Mouse (Mus musculus) fat pad, adult 2 months (tissue): Measurements from ENCODE around the gene Eng.

Source experiments
- DNase-seq: peaks from one replicate; pipeline ENCODE4 v3.0.0-alpha.2; 2011; ENCODE audit warnings: low read depth, low spot score; ENCODE audit errors: extremely low read depth

Gene Eng

GRCm38 (mm10) chr2:32646379-32647056 is at the start of gene Eng:
Gene Eng, plus strand, starts transcription at chr2:32646595.
- DNase-seq: no peak

- no peak for DNase-seq
These were observed 49.7 kb upstream of the Eng start for GRCm38 (mm10) chr2:32596725-32597124.

- DNase-seq: no peak
These were observed 49.1 kb upstream of the Eng start for GRCm38 (mm10) chr2:32597248-32597647.

GRCm38 (mm10) chr2:32597699-32598098 is 48.7 kb upstream of the Eng start:
- DNase-seq: no peak

GRCm38 (mm10) chr2:32598506-32598905 is 47.9 kb upstream of the Eng start:
- no peak for DNase-seq

GRCm38 (mm10) chr2:32599409-32599808 is 47.0 kb upstream of the Eng start, which contains the start of gene St6galnac6:
Gene St6galnac6, plus strand, starts transcription at chr2:32599709.
- DNase-seq: no peak

- DNase-seq: no peak
These were observed 44.9 kb upstream of the Eng start for GRCm38 (mm10) chr2:32601417-32602065.

- DNase-seq: no peak
These were observed 43.8 kb upstream of the Eng start for GRCm38 (mm10) chr2:32602600-32603054.

GRCm38 (mm10) chr2:32604631-32605030 is 41.8 kb upstream of the Eng start:
- no peak for DNase-seq

GRCm38 (mm10) chr2:32606161-32607142 is 39.9 kb upstream of the Eng start:
- no peak for DNase-seq

GRCm38 (mm10) chr2:32607262-32607947 is 39.0 kb upstream of the Eng start:
- DNase-seq: no peak

GRCm38 (mm10) chr2:32608141-32608777 is 38.1 kb upstream of the Eng start:
- no peak for DNase-seq

- DNase-seq: no peak
These were observed 37.5 kb upstream of the Eng start for GRCm38 (mm10) chr2:32608778-32609435.

- DNase-seq: no peak
These were observed 35.7 kb upstream of the Eng start for GRCm38 (mm10) chr2:32610610-32611229.

- no peak for DNase-seq
These were observed 34.1 kb upstream of the Eng start for GRCm38 (mm10) chr2:32612274-32612673.

GRCm38 (mm10) chr2:32617109-32617508 is 29.3 kb upstream of the Eng start:
- no peak for DNase-seq

GRCm38 (mm10) chr2:32617601-32618000 is 28.8 kb upstream of the Eng start:
- DNase-seq: no peak

- no peak for DNase-seq
These were observed 28.3 kb upstream of the Eng start for GRCm38 (mm10) chr2:32618051-32618450.
